Mouse (Mus musculus) forebrain, embryonic 10.5 days (tissue): ENCODE measurements at regions not wholly inside any gene's neighbourhood (a gene's known extent, or its start where the extent isn't known, plus 50 kb on each side); places are given as distances from the start of the nearest gene placed in this dataset.

Source experiments
- DNase-seq: peaks from one replicate; pipeline ENCODE4 v3.0.0-alpha.2; 2017; ENCODE audit warnings: low spot score; ENCODE audit errors: extremely low spot score
- H3K27ac ChIP-seq: fragments of 300-500 bp; sonication (generic); 2 replicates; pipeline ENCODE4 v1.5.1; 2016; ENCODE audit warnings: mild to moderate bottlenecking
- H3K27me3 ChIP-seq: fragments of 300-500 bp; sonication (generic); 2 replicates; pipeline ENCODE4 v1.6.1; 2016; ENCODE audit warnings: mild to moderate bottlenecking; ENCODE audit not compliant: poor library complexity, severe bottlenecking
- H3K36me3 ChIP-seq: fragments of 300-500 bp; sonication (generic); replicated peaks from 2 replicates; pipeline ENCODE4 v1.6.1; 2016; ENCODE audit warnings: mild to moderate bottlenecking, moderate library complexity
- H3K4me1 ChIP-seq: fragments of 300-500 bp; sonication (generic); 2 replicates; pipeline ENCODE4 v1.6.1; 2016
- H3K4me3 ChIP-seq: fragments of 300-500 bp; sonication (generic); 2 replicates; pipeline ENCODE4 v1.5.1; 2016; ENCODE audit warnings: mild to moderate bottlenecking, moderate library complexity
- H3K9me3 ChIP-seq: fragments of 300-500 bp; sonication (generic); 2 replicates; pipeline ENCODE4 v1.6.1; 2016; ENCODE audit warnings: mild to moderate bottlenecking, moderate library complexity
- WGBS: fragments of 180-500 bp; shearing (Covaris S2); methylation state at CpG from one replicate; pipeline ENCODE4 v1.1.7; 2016; 5-methylcytosine and 5-hydroxymethylcytosine counted together

- H3K4me1 ChIP-seq, result peaks cover 8% of the 10 kb centered on the region; the same call in 1 of the 2 replicates
These were observed 1464.6 kb upstream of the Slc7a12 start for GRCm38 (mm10) chr3:13015857-13016256.

More at GRCm38 (mm10) chr3:13015857-13016256, 1464.6 kb upstream of the Slc7a12 start:
- Histone ChIP-seq H3K36me3 (no peaks in the 10 kb centered on the region), H3K9me3 (no peaks in the 10 kb centered on the region; the same call in 1 of the 2 replicates), H3K27ac (no peak overlapping the region), H3K27me3 (no peaks in the 10 kb centered on the region), H3K4me3 (no peak overlapping the region)
- 40% methylated on average over 1 of the region's 1 CpGs for WGBS
- peak; percentile 14 for DNase-seq
